Mouse (Mus musculus) liver, embryonic 11.5 days (tissue): ENCODE data around the gene Scp2d1. TPM values are rescaled to one million over a fixed set of nuclear protein-coding genes. Genes with fewer than 3 reads are reported as not detected.
"Not testable (repeated sequence)": the region's sequence is repeated elsewhere in the genome, so short reads cannot be mapped to it uniquely, and the experiment has no call there.

Experiments
- ATAC-seq: fragments of 200-750 bp; cut with Nextera tagmentation; replicated peaks from 2 replicates; pipeline ENCODE4 v1.8.0; 2017; ENCODE audit warnings: moderate number of reproducible peaks, mild to moderate bottlenecking, moderate TSS enrichment, moderate library complexity; ENCODE audit not compliant: low FRiP score
- DNase-seq: peaks from one replicate; pipeline ENCODE4 v3.0.0-alpha.2; 2017; ENCODE audit warnings: low spot score
- H3K27ac ChIP-seq: fragments of 300-500 bp; sonication (generic); 2 replicates; pipeline ENCODE4 v1.5.1; 2014; ENCODE audit warnings: mild to moderate bottlenecking, low read depth, low read length, control low read depth
- H3K27me3 ChIP-seq: fragments of 300-500 bp; sonication (generic); replicated peaks from 2 replicates; pipeline ENCODE4 v1.6.1; 2014; ENCODE audit warnings: low read length, mixed read lengths; ENCODE audit not compliant: control insufficient read depth, insufficient read depth
- H3K36me3 ChIP-seq: fragments of 300-500 bp; sonication (generic); 2 replicates; pipeline ENCODE4 v1.6.1; 2014; ENCODE audit warnings: mild to moderate bottlenecking, low read length, moderate library complexity, mixed read lengths; ENCODE audit not compliant: control insufficient read depth, insufficient read depth
- H3K4me1 ChIP-seq: fragments of 300-500 bp; sonication (generic); replicated peaks from 2 replicates; pipeline ENCODE4 v1.6.1; 2014; ENCODE audit warnings: low read length, mixed read lengths; ENCODE audit not compliant: control insufficient read depth, insufficient read depth
- H3K4me2 ChIP-seq: fragments of 300-500 bp; sonication (generic); 2 replicates; pipeline ENCODE4 v1.6.1; 2014; ENCODE audit warnings: mild to moderate bottlenecking, control low read depth, moderate library complexity
- H3K4me3 ChIP-seq: fragments of 300-500 bp; sonication (generic); 2 replicates; pipeline ENCODE4 v1.5.1; 2014; ENCODE audit warnings: low read depth, low read length, control low read depth
- H3K9ac ChIP-seq: fragments of 300-500 bp; sonication (generic); 2 replicates; pipeline ENCODE4 v1.6.1; 2014; ENCODE audit warnings: low read depth, low read length, control low read depth
- H3K9me3 ChIP-seq: fragments of 300-500 bp; sonication (generic); 2 replicates; pipeline ENCODE4 v1.6.1; 2016; ENCODE audit warnings: low read length, inconsistent platforms, mixed read lengths; ENCODE audit not compliant: control insufficient read depth
- WGBS: fragments of 180-500 bp; shearing (Covaris S2); extraction: QIAGEN DNeasy Blood & Tissue Kit; methylation state at CpG from one replicate; pipeline ENCODE4 v1.1.7; 2014; 5-methylcytosine and 5-hydroxymethylcytosine counted together
- polyA plus RNA-seq: library from polyadenylated mRNA; unstranded; fragments of >200 nt; fragmentation: Nextera tagmentation; extraction: Ambion mirVana; gene quantifications from 2 replicates; pipeline ENCODE4 v1.2.1, GENCODE M21; 2014

Gene Scp2d1
- not detected in 2 replicates for polyA plus RNA-seq

- not testable (repeated sequence) for H3K27me3 ChIP-seq, DNase-seq, H3K4me3 ChIP-seq, H3K9ac ChIP-seq, H3K4me2 ChIP-seq, H3K36me3 ChIP-seq, ATAC-seq, H3K27ac ChIP-seq, H3K4me1 ChIP-seq, H3K9me3 ChIP-seq
- 74% methylated on average over 6 of the region's 6 CpGs for WGBS
These were observed at the start of gene Scp2d1 for GRCm38 (mm10) chr2:144823356-144823755. TSS of gene Scp2d1 (plus strand) at chr2:144823656.

- Histone ChIP-seq H3K9me3 (no peaks in the 10 kb centered on the region), H3K4me3 (no peak overlapping the region), H3K9ac (no peak overlapping the region), H3K27ac (no peak overlapping the region), H3K36me3 (no peaks in the 10 kb centered on the region), H3K4me2 (no peak overlapping the region), H3K27me3 (no peaks in the 10 kb centered on the region), H3K4me1 (no peaks in the 10 kb centered on the region)
- 80% methylated on average over 8 of the region's 8 CpGs for WGBS
- DNase-seq (no peak), ATAC-seq (no peak)
These were observed 48.8 kb upstream of the Scp2d1 start for GRCm38 (mm10) chr2:144774636-144775160.

GRCm38 (mm10) chr2:144775626-144776025 is 47.8 kb upstream of the Scp2d1 start:
- Histone ChIP-seq H3K4me2 (no peak overlapping the region), H3K9ac (no peak overlapping the region), H3K27me3 (no peaks in the 10 kb centered on the region), H3K4me1 (no peaks in the 10 kb centered on the region), H3K36me3 (no peaks in the 10 kb centered on the region), H3K4me3 (no peak overlapping the region), H3K27ac (no peak overlapping the region), H3K9me3 (no peaks in the 10 kb centered on the region)
- DNase-seq (no peak), ATAC-seq (no peak)
- WGBS, result 88% methylated on average over 4 of the region's 4 CpGs

GRCm38 (mm10) chr2:144779263-144779662 is 44.2 kb upstream of the Scp2d1 start:
- no peak overlapping the region for H3K4me2 ChIP-seq
- no peak for DNase-seq
- H3K9ac ChIP-seq, result no peak overlapping the region
- 76% methylated on average over 7 of the region's 7 CpGs for WGBS
- no peaks in the 10 kb centered on the region for H3K4me1 ChIP-seq
- no peak overlapping the region for H3K4me3 ChIP-seq
- no peak for ATAC-seq
- no peaks in the 10 kb centered on the region for H3K27me3 ChIP-seq
- H3K9me3 ChIP-seq, result no peaks in the 10 kb centered on the region
- H3K36me3 ChIP-seq, result no peaks in the 10 kb centered on the region
- H3K27ac ChIP-seq, result no peak overlapping the region

GRCm38 (mm10) chr2:144780731-144781130 is 42.7 kb upstream of the Scp2d1 start:
- Histone ChIP-seq H3K4me3 (no peak overlapping the region), H3K9ac (no peak overlapping the region), H3K4me2 (no peak overlapping the region), H3K27me3 (no peaks in the 10 kb centered on the region), H3K9me3 (no peaks in the 10 kb centered on the region), H3K27ac (no peak overlapping the region), H3K4me1 (no peaks in the 10 kb centered on the region), H3K36me3 (no peaks in the 10 kb centered on the region)
- no peak for ATAC-seq
- DNase-seq, result no peak
- 39% methylated on average over 5 of the region's 5 CpGs for WGBS

GRCm38 (mm10) chr2:144781871-144782270 is 41.6 kb upstream of the Scp2d1 start:
- DNase-seq (no peak), ATAC-seq (no peak)
- Histone ChIP-seq H3K36me3 (no peaks in the 10 kb centered on the region), H3K4me1 (no peaks in the 10 kb centered on the region), H3K27me3 (no peaks in the 10 kb centered on the region), H3K9ac (no peak overlapping the region), H3K4me3 (no peak overlapping the region), H3K4me2 (no peak overlapping the region), H3K9me3 (no peaks in the 10 kb centered on the region), H3K27ac (no peak overlapping the region)
- 53% methylated on average over 3 of the region's 3 CpGs for WGBS

GRCm38 (mm10) chr2:144782481-144782880 is 41.0 kb upstream of the Scp2d1 start:
- DNase-seq (no peak), ATAC-seq (no peak)
- no peaks in the 10 kb centered on the region for H3K27me3 ChIP-seq
- 70% methylated on average over 4 of the region's 4 CpGs for WGBS
- H3K9ac ChIP-seq, result no peak overlapping the region
- no peaks in the 10 kb centered on the region for H3K9me3 ChIP-seq
- no peaks in the 10 kb centered on the region for H3K4me1 ChIP-seq
- H3K27ac ChIP-seq, result no peak overlapping the region
- no peak overlapping the region for H3K4me2 ChIP-seq
- no peaks in the 10 kb centered on the region for H3K36me3 ChIP-seq
- H3K4me3 ChIP-seq, result no peak overlapping the region

GRCm38 (mm10) chr2:144783190-144783589 is 40.3 kb upstream of the Scp2d1 start:
- H3K4me1 ChIP-seq, result no peaks in the 10 kb centered on the region
- H3K27me3 ChIP-seq, result no peaks in the 10 kb centered on the region
- H3K9me3 ChIP-seq, result no peaks in the 10 kb centered on the region
- H3K36me3 ChIP-seq, result no peaks in the 10 kb centered on the region
- no peak overlapping the region for H3K4me2 ChIP-seq
- DNase-seq (no peak), ATAC-seq (no peak)
- H3K9ac ChIP-seq, result no peak overlapping the region
- H3K27ac ChIP-seq, result no peak overlapping the region
- 83% methylated on average over 1 of the region's 1 CpGs for WGBS
- H3K4me3 ChIP-seq, result no peak overlapping the region

GRCm38 (mm10) chr2:144783831-144784230 is 39.6 kb upstream of the Scp2d1 start:
- no peak overlapping the region for H3K9ac ChIP-seq
- H3K27me3 ChIP-seq, result no peaks in the 10 kb centered on the region
- ATAC-seq, result no peak
- H3K4me2 ChIP-seq, result no peak overlapping the region
- H3K4me1 ChIP-seq, result no peaks in the 10 kb centered on the region
- DNase-seq, result no peak
- H3K9me3 ChIP-seq, result no peaks in the 10 kb centered on the region
- WGBS, result 87% methylated on average over 6 of the region's 6 CpGs
- H3K27ac ChIP-seq, result no peak overlapping the region
- H3K36me3 ChIP-seq, result no peaks in the 10 kb centered on the region
- H3K4me3 ChIP-seq, result no peak overlapping the region
